Mouse (Mus musculus): ENCODE results near the gene Mybpc1. TPM values are rescaled to one million over a fixed set of nuclear protein-coding genes. Genes with fewer than 3 reads are reported as not detected.
"Not testable (repeated sequence)": the region's sequence is repeated elsewhere in the genome, so short reads cannot be mapped to it uniquely, and the experiment has no call there.

The Mybpc1 gene
- total RNA-seq, 4 experiments from 2014 or later: 2.2 to 3.3 (median 2.6) TPM

GRCm38 (mm10) chr10:88552738-88553137, 52.2 kb downstream of the Mybpc1 start:
- no peak for DNase-seq (ENCODE audit: low spot score in 2 of 2)

- no peak for DNase-seq (ENCODE audit: low spot score in 2 of 2)
These were observed 54.7 kb downstream of the Mybpc1 start for GRCm38 (mm10) chr10:88550225-88550624.

GRCm38 (mm10) chr10:88547635-88548034, 57.3 kb downstream of the Mybpc1 start:
- DNase-seq (ENCODE audit: low spot score in 2 of 2): no peak

- no peak for DNase-seq (ENCODE audit: low spot score in 2 of 2)
These were observed 74.3 kb downstream of the Mybpc1 start for GRCm38 (mm10) chr10:88530631-88531030.

- peak; percentile 38 to 42 for DNase-seq (ENCODE audit: low spot score in 2 of 2)
These were observed 80.9 kb downstream of the Mybpc1 start for GRCm38 (mm10) chr10:88524016-88524415.

- no peak for DNase-seq (ENCODE audit: low spot score in 2 of 2)
These were observed 81.7 kb downstream of the Mybpc1 start for GRCm38 (mm10) chr10:88523212-88523611.

- no peak for DNase-seq (ENCODE audit: low spot score in 2 of 2)
These were observed 82.2 kb downstream of the Mybpc1 start for GRCm38 (mm10) chr10:88522795-88523194.

GRCm38 (mm10) chr10:88515049-88515448, 89.9 kb downstream of the Mybpc1 start:
- not testable (repeated sequence) for DNase-seq (ENCODE audit: low spot score in 2 of 2)

GRCm38 (mm10) chr10:88514495-88514894, 90.5 kb downstream of the Mybpc1 start:
- DNase-seq (ENCODE audit: low spot score in 2 of 2): peak; percentile 39 to 52

GRCm38 (mm10) chr10:88513574-88514135, 91.3 kb downstream of the Mybpc1 start:
- no peak for DNase-seq (ENCODE audit: low spot score in 2 of 2)

GRCm38 (mm10) chr10:88511355-88511754, 93.6 kb downstream of the Mybpc1 start:
- no peak for DNase-seq (ENCODE audit: low spot score in 2 of 2)

GRCm38 (mm10) chr10:88510503-88511271, 94.3 kb downstream of the Mybpc1 start:
- DNase-seq (ENCODE audit: low spot score in 2 of 2): no peak

- no peak for DNase-seq (ENCODE audit: low spot score in 2 of 2)
These were observed 97.2 kb downstream of the Mybpc1 start for GRCm38 (mm10) chr10:88507691-88508143.

GRCm38 (mm10) chr10:88505256-88505655, 99.7 kb downstream of the Mybpc1 start:
- no peak for DNase-seq (ENCODE audit: low spot score in 2 of 2)

- no peak for DNase-seq (ENCODE audit: low spot score in 2 of 2)
These were observed 100.5 kb downstream of the Mybpc1 start for GRCm38 (mm10) chr10:88504481-88504880.

- DNase-seq (ENCODE audit: low spot score in 2 of 2): peak; percentile 43 to 66
These were observed 101.3 kb downstream of the Mybpc1 start, which contains the start of gene Chpt1 for GRCm38 (mm10) chr10:88503421-88504314. TSS of gene Chpt1 (minus strand) at chr10:88504073.

- DNase-seq (ENCODE audit: low spot score in 2 of 2): no peak
These were observed 102.0 kb downstream of the Mybpc1 start for GRCm38 (mm10) chr10:88502919-88503318.

- DNase-seq (ENCODE audit: low spot score in 2 of 2): no peak
These were observed 102.8 kb downstream of the Mybpc1 start for GRCm38 (mm10) chr10:88501886-88502765.

- DNase-seq (ENCODE audit: low spot score in 2 of 2): no peak
These were observed 103.6 kb downstream of the Mybpc1 start for GRCm38 (mm10) chr10:88501370-88501769.

- no peak for DNase-seq (ENCODE audit: low spot score in 2 of 2)
These were observed 105.0 kb downstream of the Mybpc1 start for GRCm38 (mm10) chr10:88499993-88500392.

All from layer of hippocampus, adult 8-10 months (tissue).